Mouse (Mus musculus) cerebellum, adult 2 months (tissue): ENCODE data around the gene Dmbt1.

Experiments
- CTCF ChIP-seq: fragments of 200-500 bp; IDR thresholded peaks from 2 replicates; pipeline ENCODE4 v1.5.1; 2011; ENCODE audit warnings: low read depth, mild to moderate bottlenecking, control low read depth, low read length, moderate library complexity, borderline replicate concordance; ENCODE audit not compliant: insufficient read depth
- POLR2A ChIP-seq: fragments of 200-500 bp; IDR thresholded peaks from 2 replicates; pipeline ENCODE4 v1.6.1; 2011; ENCODE audit warnings: low read length, control low read depth, borderline replicate concordance; ENCODE audit not compliant: insufficient read depth

DNA sequence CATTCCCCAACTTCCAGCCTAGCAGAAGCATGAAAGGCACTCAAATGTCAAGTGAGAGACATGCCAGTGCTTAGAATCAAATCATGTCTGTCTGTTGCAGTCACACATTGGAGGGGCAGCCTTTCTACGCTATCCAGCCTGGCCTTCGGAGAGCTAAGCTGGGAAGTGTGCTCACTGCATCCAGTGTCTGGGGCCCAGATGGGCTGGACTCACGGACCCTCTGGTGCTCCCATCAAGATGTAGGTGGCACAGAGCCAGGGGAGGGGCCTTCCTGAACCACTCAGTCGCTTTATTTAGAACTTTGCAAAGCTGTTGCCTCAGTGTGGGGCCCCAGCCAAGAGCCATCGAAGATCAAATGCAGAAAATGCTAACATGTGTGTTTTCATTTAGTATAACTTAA is 43.7 kb upstream of the Dmbt1 start:
- TF ChIP-seq POLR2A (no peak), CTCF (no peak)
